Mouse (Mus musculus) hindbrain, embryonic 12.5 days (tissue): ENCODE measurements around the gene Ccdc73. TPM values are rescaled to one million over a fixed set of nuclear protein-coding genes. Genes with fewer than 3 reads are reported as not detected.

ENCODE experiments used
- ATAC-seq: fragments of 200-750 bp; cut with Nextera tagmentation; 2 replicates; pipeline ENCODE4 v1.8.0; 2017; ENCODE audit warnings: moderate TSS enrichment; ENCODE audit not compliant: low FRiP score
- H3K27ac ChIP-seq: fragments of 300-500 bp; sonication (generic); 2 replicates; pipeline ENCODE4 v1.5.1; 2016; ENCODE audit warnings: mild to moderate bottlenecking
- H3K27me3 ChIP-seq: fragments of 300-500 bp; sonication (generic); 2 replicates; pipeline ENCODE4 v1.6.1; 2016; ENCODE audit warnings: mild to moderate bottlenecking
- H3K36me3 ChIP-seq: fragments of 300-500 bp; sonication (generic); 2 replicates; pipeline ENCODE4 v1.6.1; 2016; ENCODE audit warnings: mild to moderate bottlenecking
- H3K4me1 ChIP-seq: fragments of 300-500 bp; sonication (generic); 2 replicates; pipeline ENCODE4 v1.6.1; 2016
- H3K4me2 ChIP-seq: fragments of 300-500 bp; sonication (generic); replicated peaks from 2 replicates; pipeline ENCODE4 v1.6.1; 2016; ENCODE audit warnings: mild to moderate bottlenecking
- H3K4me3 ChIP-seq: fragments of 300-500 bp; sonication (generic); 2 replicates; pipeline ENCODE4 v1.5.1; 2016; ENCODE audit warnings: mild to moderate bottlenecking
- H3K9ac ChIP-seq: fragments of 300-500 bp; sonication (generic); 2 replicates; pipeline ENCODE4 v1.6.1; 2016; ENCODE audit warnings: mild to moderate bottlenecking, moderate library complexity
- H3K9me3 ChIP-seq: fragments of 300-500 bp; sonication (generic); replicated peaks from 2 replicates; pipeline ENCODE4 v1.6.1; 2016; ENCODE audit warnings: mild to moderate bottlenecking
- WGBS: fragments of 180-500 bp; shearing (Covaris S2); methylation state at CpG from one replicate; pipeline ENCODE4 v1.1.7; 2016; 5-methylcytosine and 5-hydroxymethylcytosine counted together
- polyA plus RNA-seq: library from polyadenylated mRNA; unstranded; fragments of >200 nt; fragmentation: Nextera tagmentation; extraction: Ambion mirVana; gene quantifications from 2 replicates; pipeline ENCODE4 v1.2.1, GENCODE M21; 2016

Gene Ccdc73
- polyA plus RNA-seq, 1 experiment from 2014 or later = 7.9 TPM

GRCm38 (mm10) chr2:105037956-105038569 lies 170.5 kb downstream of the Ccdc73 start:
- no peak overlapping the region for H3K9ac ChIP-seq
- no peaks in the 10 kb centered on the region for H3K36me3 ChIP-seq
- H3K4me2 ChIP-seq = no peak overlapping the region
- no peaks in the 10 kb centered on the region for H3K9me3 ChIP-seq
- H3K27me3 ChIP-seq = no peaks in the 10 kb centered on the region
- H3K27ac ChIP-seq = no peak overlapping the region
- 81% methylated on average over 7 of the region's 7 CpGs for WGBS
- no peak overlapping the region for H3K4me3 ChIP-seq
- ATAC-seq = no peak
- no peaks in the 10 kb centered on the region for H3K4me1 ChIP-seq

GRCm38 (mm10) chr2:105038879-105039278 lies 171.3 kb downstream of the Ccdc73 start:
- no peaks in the 10 kb centered on the region for H3K27me3 ChIP-seq
- no peak overlapping the region for H3K4me2 ChIP-seq
- WGBS = 92% methylated on average over 5 of the region's 5 CpGs
- H3K9me3 ChIP-seq = no peaks in the 10 kb centered on the region
- ATAC-seq = no peak
- no peak overlapping the region for H3K4me3 ChIP-seq
- no peaks in the 10 kb centered on the region for H3K4me1 ChIP-seq
- H3K27ac ChIP-seq = no peak overlapping the region
- H3K36me3 ChIP-seq = no peaks in the 10 kb centered on the region
- H3K9ac ChIP-seq = no peak overlapping the region

GRCm38 (mm10) chr2:105040859-105041258 lies 173.3 kb downstream of the Ccdc73 start:
- H3K9ac ChIP-seq = no peak overlapping the region
- H3K4me3 ChIP-seq = no peak overlapping the region
- H3K27me3 ChIP-seq = no peaks in the 10 kb centered on the region
- no peaks in the 10 kb centered on the region for H3K9me3 ChIP-seq
- no peak overlapping the region for H3K4me2 ChIP-seq
- H3K27ac ChIP-seq = no peak overlapping the region
- no peaks in the 10 kb centered on the region for H3K36me3 ChIP-seq
- WGBS = 71% methylated on average over 4 of the region's 4 CpGs
- no peaks in the 10 kb centered on the region for H3K4me1 ChIP-seq
- ATAC-seq = no peak

- Histone ChIP-seq H3K27me3 (no peaks in the 10 kb centered on the region), H3K9ac (no peak overlapping the region), H3K36me3 (no peaks in the 10 kb centered on the region), H3K4me2 (no peak overlapping the region), H3K4me1 (no peaks in the 10 kb centered on the region), H3K4me3 (no peak overlapping the region), H3K27ac (no peak overlapping the region), H3K9me3 (no peaks in the 10 kb centered on the region)
- WGBS = 88% methylated on average over 4 of the region's 4 CpGs
- no peak for ATAC-seq
Observed at GRCm38 (mm10) chr2:105043152-105043551, 175.5 kb downstream of the Ccdc73 start.

- WGBS = 35% methylated on average over 1 of the region's 1 CpGs
Observed at GRCm38 (mm10) chr2:105048301-105048700, 180.7 kb downstream of the Ccdc73 start.

GRCm38 (mm10) chr2:105055529-105055928 lies 187.9 kb downstream of the Ccdc73 start:
- ATAC-seq = no peak
- 89% methylated on average over 1 of the region's 1 CpGs for WGBS
- Histone ChIP-seq H3K9ac (no peak overlapping the region), H3K4me2 (no peak overlapping the region), H3K4me1 (no peaks in the 10 kb centered on the region), H3K36me3 (no peaks in the 10 kb centered on the region), H3K27ac (no peak overlapping the region), H3K4me3 (no peak overlapping the region), H3K9me3 (no peaks in the 10 kb centered on the region), H3K27me3 (no peaks in the 10 kb centered on the region; the same call in 1 of the 2 replicates)

More at GRCm38 (mm10) chr2:105048301-105048700, 180.7 kb downstream of the Ccdc73 start:
- Histone ChIP-seq H3K4me1 (no peaks in the 10 kb centered on the region), H3K27ac (no peak overlapping the region), H3K4me3 (no peak overlapping the region), H3K27me3 (no peaks in the 10 kb centered on the region; the same call in 1 of the 2 replicates), H3K9me3 (no peaks in the 10 kb centered on the region), H3K36me3 (no peaks in the 10 kb centered on the region), H3K9ac (no peak overlapping the region), H3K4me2 (no peak overlapping the region)
- no peak for ATAC-seq

- no peak overlapping the region for H3K9ac ChIP-seq
- no peak for ATAC-seq
- WGBS = 82% methylated on average over 7 of the region's 7 CpGs
- no peak overlapping the region for H3K4me2 ChIP-seq
- H3K27me3 ChIP-seq = no peaks in the 10 kb centered on the region
- H3K4me1 ChIP-seq = no peaks in the 10 kb centered on the region
- no peaks in the 10 kb centered on the region for H3K9me3 ChIP-seq
- no peaks in the 10 kb centered on the region for H3K36me3 ChIP-seq
- no peak overlapping the region for H3K4me3 ChIP-seq
- H3K27ac ChIP-seq = no peak overlapping the region
Observed at GRCm38 (mm10) chr2:105058577-105059116, 191.0 kb downstream of the Ccdc73 start.

GRCm38 (mm10) chr2:105062741-105063372 lies 195.3 kb downstream of the Ccdc73 start:
- no peak for ATAC-seq
- H3K9ac ChIP-seq = no peak overlapping the region
- H3K36me3 ChIP-seq = no peaks in the 10 kb centered on the region
- no peak overlapping the region for H3K4me2 ChIP-seq
- no peak overlapping the region for H3K27ac ChIP-seq
- no peaks in the 10 kb centered on the region for H3K4me1 ChIP-seq
- no peak overlapping the region for H3K4me3 ChIP-seq
- H3K9me3 ChIP-seq = no peaks in the 10 kb centered on the region
- 55% methylated on average over 7 of the region's 7 CpGs for WGBS
- no peaks in the 10 kb centered on the region for H3K27me3 ChIP-seq

Other genes with a start within 250 kb of the Ccdc73 start
- gene Tcp11l1, start 155.6 kb upstream of the Ccdc73 start, polyA plus RNA-seq = 69.0 and 76.1 TPM in 2 replicates
- 0.18 TPM in 1 of 2 replicates, not detected in the other for gene Pin1rt1, start 151.4 kb upstream of the Ccdc73 start, polyA plus RNA-seq
- 2.6 and 2.8 TPM in 2 replicates for gene Depdc7, start 124.9 kb upstream of the Ccdc73 start, polyA plus RNA-seq
- gene Qser1, start 51.0 kb upstream of the Ccdc73 start, polyA plus RNA-seq = 11.0 and 11.1 TPM in 2 replicates
- 1.6 TPM in 2 replicates for gene Prrg4, start 17.9 kb upstream of the Ccdc73 start, polyA plus RNA-seq
- gene Eif3m, start 149.3 kb downstream of the Ccdc73 start, polyA plus RNA-seq = 228 and 234 TPM in 2 replicates
- gene Gm11060, start 224.2 kb downstream of the Ccdc73 start, polyA plus RNA-seq = not detected in 2 replicates